Mouse (Mus musculus): Measurements from ENCODE around the gene Rbm34.

- no peak for TF ChIP-seq CTCF (IDR thresholded peaks at IDR 0.05; ENCODE audit: borderline replicate concordance, insufficient read depth, low read depth, low read length)
- TF ChIP-seq POLR2A (IDR thresholded peaks at IDR 0.05; ENCODE audit: borderline replicate concordance, insufficient read depth, low read length), result no peak
These were observed 5.6 kb downstream of the Rbm34 start for GRCm38 (mm10) chr8:126965246-126965645.

Data from cerebellum, adult 2 months (tissue).